Mouse (Mus musculus) ES-E14 (cell line): ENCODE measurements around the gene Asb16.

Experiments
- MAFK ChIP-seq: IDR thresholded peaks from 2 replicates; pipeline ENCODE4 v1.6.1; 2014; ENCODE audit warnings: mild to moderate bottlenecking, low read depth, low read length, inconsistent platforms; ENCODE audit not compliant: insufficient read depth
- ZC3H11A ChIP-seq: IDR thresholded peaks from 2 replicates; pipeline ENCODE4 v1.6.1; 2012; ENCODE audit warnings: low read depth, mild to moderate bottlenecking, inconsistent platforms, low read length, borderline replicate concordance
- ZNF384 ChIP-seq: IDR thresholded peaks from 2 replicates; pipeline ENCODE4 v1.6.1; 2012; ENCODE audit warnings: low read depth, low read length, inconsistent platforms

DNA sequence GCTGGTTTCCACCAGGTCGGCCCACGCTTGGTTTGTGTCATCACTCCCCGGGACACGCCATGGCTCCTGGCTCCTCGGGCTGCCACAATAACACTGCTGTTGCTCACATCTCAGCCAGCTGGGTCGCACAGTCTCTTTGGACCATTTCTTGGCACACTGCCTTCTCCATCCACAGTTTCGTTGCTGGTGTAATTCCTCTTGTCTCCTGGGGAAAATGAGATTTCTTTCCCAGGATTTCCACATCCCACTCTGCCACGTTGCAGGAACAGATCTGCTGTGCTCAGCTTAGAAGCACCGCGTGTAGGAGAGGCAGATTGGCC, 52.1 kb downstream of the Asb16 start:
- TF ChIP-seq MAFK = no peak
- no peak for TF ChIP-seq ZNF384
- no peak for TF ChIP-seq ZC3H11A
